Mouse (Mus musculus): Measurements from ENCODE around the gene Olfr1291-ps1.

- TF ChIP-seq CTCF (IDR thresholded peaks at IDR 0.05; ENCODE audit: low read depth) (no peak), EP300 (optimal IDR thresholded peaks at IDR 0.05) (no peak)
Observed at GRCm38 (mm10) chr2:111493729-111494128, 3.3 kb upstream of the Olfr1291-ps1 start, which contains the start of gene Olfr1290.

Data from stomach, postnatal 0 days (tissue).